Mouse (Mus musculus): Measurements from ENCODE around the gene B3galnt1.

DNA sequence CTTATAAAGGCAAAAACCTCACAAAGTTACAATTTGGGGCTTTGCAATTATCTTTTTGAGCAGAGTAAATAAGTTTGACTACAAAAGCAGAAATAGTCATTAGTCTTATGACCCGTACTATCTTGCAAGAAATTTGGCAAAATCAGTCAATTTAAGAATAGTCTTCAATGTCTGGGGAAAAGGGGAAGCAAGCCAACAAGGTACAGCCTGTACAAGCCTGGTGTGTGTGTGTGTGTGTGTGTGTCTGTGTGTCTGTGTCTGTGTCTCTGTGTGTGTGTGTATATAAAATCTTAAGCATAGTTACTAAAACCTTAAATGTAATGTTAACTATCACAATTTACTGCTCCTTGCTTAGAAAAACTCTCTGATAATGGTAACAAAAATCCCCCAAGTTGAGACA lies 8.2 kb upstream of the B3galnt1 start:
- TF ChIP-seq POLR2A (IDR thresholded peaks at IDR 0.05; ENCODE audit: borderline replicate concordance, low read depth, low read length) (no peak), CTCF (IDR thresholded peaks at IDR 0.05; ENCODE audit: low read depth, low read length) (no peak)
